Mouse (Mus musculus) hindbrain, embryonic 16.5 days (tissue): ENCODE results near the gene Chfr. TPM values are rescaled to one million over a fixed set of nuclear protein-coding genes. Genes with fewer than 3 reads are reported as not detected.

Source experiments
- ATAC-seq: fragments of 200-750 bp; cut with Nextera tagmentation; 2 replicates; pipeline ENCODE4 v1.8.0; 2017; ENCODE audit warnings: moderate TSS enrichment, moderate library complexity
- H3K27ac ChIP-seq: fragments of 300-500 bp; sonication (generic); 2 replicates; pipeline ENCODE4 v1.5.1; 2014; ENCODE audit warnings: low read depth, mild to moderate bottlenecking, control low read depth, low read length, moderate library complexity
- H3K27me3 ChIP-seq: fragments of 300-500 bp; sonication (generic); replicated peaks from 2 replicates; pipeline ENCODE4 v1.6.1; 2014; ENCODE audit warnings: low read length; ENCODE audit not compliant: control insufficient read depth, insufficient read depth
- H3K36me3 ChIP-seq: fragments of 300-500 bp; sonication (generic); 2 replicates; pipeline ENCODE4 v1.6.1; 2014; ENCODE audit warnings: mild to moderate bottlenecking, low read length, moderate library complexity, mixed read lengths; ENCODE audit not compliant: control insufficient read depth, insufficient read depth
- H3K4me1 ChIP-seq: fragments of 300-500 bp; sonication (generic); 2 replicates; pipeline ENCODE4 v1.6.1; 2014; ENCODE audit warnings: low read depth, low read length; ENCODE audit not compliant: control insufficient read depth, insufficient read depth
- H3K4me2 ChIP-seq: fragments of 300-500 bp; sonication (generic); 2 replicates; pipeline ENCODE4 v1.6.1; 2014; ENCODE audit warnings: mild to moderate bottlenecking, low read length, control low read depth, moderate library complexity
- H3K4me3 ChIP-seq: fragments of 300-500 bp; sonication (generic); 2 replicates; pipeline ENCODE4 v1.5.1; 2014; ENCODE audit warnings: mild to moderate bottlenecking, low read length, control low read depth, moderate library complexity
- H3K9ac ChIP-seq: fragments of 300-500 bp; sonication (generic); 2 replicates; pipeline ENCODE4 v1.6.1; 2014; ENCODE audit warnings: low read depth, mild to moderate bottlenecking, control low read depth, low read length, moderate library complexity
- H3K9me3 ChIP-seq: fragments of 300-500 bp; sonication (generic); 2 replicates; pipeline ENCODE4 v1.6.1; 2014; ENCODE audit warnings: mild to moderate bottlenecking, low read length, moderate library complexity; ENCODE audit not compliant: control insufficient read depth
- WGBS: fragments of 180-500 bp; shearing (Covaris S2); extraction: QIAGEN DNeasy Blood & Tissue Kit; methylation state at CpG from one replicate; pipeline ENCODE4 v1.1.7; 2014; 5-methylcytosine and 5-hydroxymethylcytosine counted together
- polyA plus RNA-seq: library from polyadenylated mRNA; unstranded; fragments of >200 nt; fragmentation: Nextera tagmentation; extraction: Ambion mirVana; gene quantifications from 2 replicates; pipeline ENCODE4 v1.2.1, GENCODE M21; 2015

Gene Chfr
- polyA plus RNA-seq, 1 experiment from 2014 or later: 70.9 TPM

- no peak for ATAC-seq
- 95% methylated on average over 2 of the region's 2 CpGs for WGBS
Observed at GRCm38 (mm10) chr5:110211312-110211711, 75.7 kb downstream of the Chfr start.

GRCm38 (mm10) chr5:110216780-110217179 lies 81.1 kb downstream of the Chfr start:
- no peak overlapping the region for H3K4me2 ChIP-seq
- H3K36me3 ChIP-seq: peaks cover 59% of the 10 kb centered on the region
- no peaks in the 10 kb centered on the region for H3K27me3 ChIP-seq
- H3K9ac ChIP-seq: no peak overlapping the region
- H3K9me3 ChIP-seq: no peaks in the 10 kb centered on the region
- H3K4me1 ChIP-seq: no peaks in the 10 kb centered on the region
- H3K4me3 ChIP-seq: no peak overlapping the region
- no peak overlapping the region for H3K27ac ChIP-seq
- ATAC-seq: no peak
- WGBS: 93% methylated on average over 3 of the region's 3 CpGs

More at GRCm38 (mm10) chr5:110211312-110211711, 75.7 kb downstream of the Chfr start:
- Histone ChIP-seq H3K27me3 (no peaks in the 10 kb centered on the region), H3K27ac (no peak overlapping the region), H3K4me2 (no peak overlapping the region), H3K4me3 (no peak overlapping the region), H3K9me3 (no peaks in the 10 kb centered on the region), H3K36me3 (peaks cover 65% of the 10 kb centered on the region), H3K9ac (no peak overlapping the region), H3K4me1 (no peaks in the 10 kb centered on the region)

- no peak overlapping the region for H3K27ac ChIP-seq
- H3K9ac ChIP-seq: no peak overlapping the region
- H3K36me3 ChIP-seq: peaks cover 46% of the 10 kb centered on the region
- no peak overlapping the region for H3K4me2 ChIP-seq
- 94% methylated on average over 4 of the region's 4 CpGs for WGBS
- no peaks in the 10 kb centered on the region for H3K9me3 ChIP-seq
- no peaks in the 10 kb centered on the region for H3K4me1 ChIP-seq
- H3K27me3 ChIP-seq: no peaks in the 10 kb centered on the region
- H3K4me3 ChIP-seq: no peak overlapping the region
- no peak for ATAC-seq
Observed at GRCm38 (mm10) chr5:110220331-110220730, 84.7 kb downstream of the Chfr start.

Other genes starting within 250 kb of the Chfr start
- gene Gm15446, start 212.4 kb upstream of the Chfr start, polyA plus RNA-seq: 0.43 and 0.54 TPM in 2 replicates
- 21.2 and 21.8 TPM in 2 replicates for gene Zfp932, start 139.3 kb upstream of the Chfr start, polyA plus RNA-seq
- 3.5 and 5.2 TPM in 2 replicates for gene Gm17655, start 63.3 kb upstream of the Chfr start, polyA plus RNA-seq
- gene Gm35315, start 41.4 kb upstream of the Chfr start, polyA plus RNA-seq: 0.71 and 0.85 TPM in 2 replicates
- 8.4 and 10.9 TPM in 2 replicates for gene Plcxd1, start 35.9 kb upstream of the Chfr start, polyA plus RNA-seq
- 67.4 and 67.7 TPM in 2 replicates for gene Gtpbp6, start 27.6 kb upstream of the Chfr start, polyA plus RNA-seq
- gene Zfp605, start 25.8 kb upstream of the Chfr start, polyA plus RNA-seq: 12.4 and 15.0 TPM in 2 replicates
- gene Golga3, start 40.9 kb downstream of the Chfr start, polyA plus RNA-seq: 20.1 and 21.6 TPM in 2 replicates
- 17.2 and 18.2 TPM in 2 replicates for gene Ankle2, start 95.2 kb downstream of the Chfr start, polyA plus RNA-seq
- 94.4 and 102 TPM in 2 replicates for gene Pgam5, start 134.1 kb downstream of the Chfr start, polyA plus RNA-seq
- 12.0 and 16.0 TPM in 2 replicates for gene Pxmp2, start 150.3 kb downstream of the Chfr start, polyA plus RNA-seq
- gene Pole, start 150.5 kb downstream of the Chfr start, polyA plus RNA-seq: 7.1 and 8.5 TPM in 2 replicates
- 13.0 and 15.5 TPM in 2 replicates for gene P2rx2, start 207.4 kb downstream of the Chfr start, polyA plus RNA-seq
- not detected in 2 replicates for gene Lrcol1, start 208.9 kb downstream of the Chfr start, polyA plus RNA-seq